Comparison of ENCODE assay signal across 9 mouse cellular contexts in genomic region chr7:45632499-45632898, GRCm38 (mm10). TPM values are rescaled to one million over a fixed set of nuclear protein-coding genes. Genes with fewer than 3 reads are reported as not detected.
A peak's percentile ranks its signal among the peaks of the same experiment; 100 is the strongest.
DNase-seq lines count a peak whose midpoint lies in the region; ATAC-seq and TF ChIP-seq lines count a peak whose summit lies in the region.
"Had no signal": no experiment of that assay in that cellular context is flagged by ENCODE, and none has a peak within 500 bp of the region (broad histone marks: within the 10 kb centered on the region; RNA-seq: fewer than 3 reads in every experiment).

No protein-coding gene starts in this region.

- 26% methylated on average over 35 of the region's 35 CpGs for WGBS in lung, adult 2 months
- WGBS in liver, embryonic 15.5 days (ENCODE audit: insufficient replicate concordance): 43% methylated on average over 35 of the region's 35 CpGs

- DNase-seq in lung, adult 18-20 months: peak; percentile 28 to 54
- DNase-seq in lung, adult 2 months: no peak
- DNase-seq in embryo, embryonic 10.5 days (ENCODE audit: low spot score): peak; percentile 59
- peak; percentile 70 for DNase-seq in heart, postnatal 4 days
- peak; percentile 82 for DNase-seq in testis, postnatal 10 days (ENCODE audit: low spot score)
- no peak for DNase-seq in layer of hippocampus, adult 9-11 months
- DNase-seq in thymus, postnatal 10 days (ENCODE audit: low spot score in 2 of 2): no peak

- TF ChIP-seq CTCF in lung, adult 2 months (IDR thresholded peaks at IDR 0.05; ENCODE audit: insufficient read depth, low read length): no peak

- no peak overlapping the region for H3K27ac ChIP-seq in liver, embryonic 15.5 days (replicated peaks)

- H3K4me2 ChIP-seq in liver, embryonic 15.5 days: peak overlapping the region; percentile 19

- H3K36me3 ChIP-seq in liver, embryonic 15.5 days (replicated peaks): no peaks in the 10 kb centered on the region

- H3K9me3 ChIP-seq in liver, embryonic 15.5 days (replicated peaks): no peaks in the 10 kb centered on the region

- no peak for TF ChIP-seq POLR2A in lung, adult 2 months (IDR thresholded peaks at IDR 0.05; ENCODE audit: borderline replicate concordance, extremely low read depth, low read depth, low read length)

- H3K4me3 ChIP-seq in lung, adult 2 months (replicated peaks; ENCODE audit: extremely low read depth, low read depth, low read length): no peak overlapping the region
- no peak overlapping the region for H3K4me3 ChIP-seq in liver, embryonic 15.5 days (replicated peaks)

- peaks cover 47% of the 10 kb centered on the region for H3K27me3 ChIP-seq in liver, embryonic 15.5 days

- H3K9ac ChIP-seq in liver, embryonic 15.5 days: no peak overlapping the region

- H3K4me1 ChIP-seq in lung, adult 2 months (ENCODE audit: control insufficient read depth, insufficient read depth, low read length): peaks cover 14% of the 10 kb centered on the region; the same call in 1 of the 2 replicates
- peaks cover 15% of the 10 kb centered on the region for H3K4me1 ChIP-seq in liver, embryonic 15.5 days (replicated peaks)

- ATAC-seq in liver, embryonic 15.5 days (ENCODE audit: insufficient read depth): no peak

RNA-seq across cellular contexts. Expression of gene Rasip1, which starts 5.2 kb away (rescaled TPM):
- polyA plus RNA-seq in lung, adult 2 months (2012; rRNA removed): 139 and 181 TPM in 2 replicates
- total RNA-seq in heart, postnatal 4 days (2021): 10 to 100 TPM; 50.0 to 50.5 TPM
- polyA plus RNA-seq in liver, embryonic 15.5 days (2015; fragmentation: Nextera tagmentation; extraction: Ambion mirVana): 2.8 and 3.8 TPM in 2 replicates

RNA-seq across cellular contexts. Expression of gene Mamstr, which starts 7.3 kb away (rescaled TPM):
- 8.6 and 13.2 TPM in 2 replicates for polyA plus RNA-seq in lung, adult 2 months (2012; rRNA removed)
- total RNA-seq in heart, postnatal 4 days (2021): 10 to 100 TPM in 1 of 2 experiments, 1 to 10 TPM in 1; 8.8 to 11.7 TPM
- polyA plus RNA-seq in liver, embryonic 15.5 days (2015; fragmentation: Nextera tagmentation; extraction: Ambion mirVana): 0.91 and 1.2 TPM in 2 replicates

RNA-seq across cellular contexts. Expression of gene Izumo1, which starts 10.9 kb away (rescaled TPM):
- 1.7 and 2.0 TPM in 2 replicates for polyA plus RNA-seq in lung, adult 2 months (2012; rRNA removed)
- under 1 TPM; 0.56 to 0.60 TPM for total RNA-seq in heart, postnatal 4 days (2021)
- polyA plus RNA-seq in liver, embryonic 15.5 days (2015; fragmentation: Nextera tagmentation; extraction: Ambion mirVana): 0.06 and 0.10 TPM in 2 replicates
- total RNA-seq: layer of hippocampus, postnatal 36 days had no signal

RNA-seq across cellular contexts. Expression of gene Fut1, which starts 15.4 kb away (rescaled TPM):
- 0.78 TPM in 1 of 2 replicates, not detected in the other for polyA plus RNA-seq in lung, adult 2 months (2012; rRNA removed)
- total RNA-seq in heart, postnatal 4 days (2021): not detected
- polyA plus RNA-seq in liver, embryonic 15.5 days (2015; fragmentation: Nextera tagmentation; extraction: Ambion mirVana): not detected in 2 replicates
- total RNA-seq: layer of hippocampus, postnatal 36 days had no signal

RNA-seq across cellular contexts. Expression of gene Fgf21, which starts 17.2 kb away (rescaled TPM):
- polyA plus RNA-seq in lung, adult 2 months (2012; rRNA removed): not detected in 2 replicates
- total RNA-seq in heart, postnatal 4 days (2021): not detected
- polyA plus RNA-seq in liver, embryonic 15.5 days (2015; fragmentation: Nextera tagmentation; extraction: Ambion mirVana): not detected in 2 replicates
- total RNA-seq: layer of hippocampus, postnatal 36 days had no signal

Comparison
In these comparisons a context has a peak if more than half of its experiments do, and no peak if none do; other contexts are left out.
1. DNase-seq: peak in lung, adult 18-20 months (2 of 2), embryo, embryonic 10.5 days (single experiment), heart, postnatal 4 days (single experiment) and testis, postnatal 10 days (single experiment); none in lung, adult 2 months (single experiment), layer of hippocampus, adult 9-11 months (single experiment) and thymus, postnatal 10 days (0 of 2).
2. RNA of gene Rasip1, which starts 5.2 kb away (polyA plus RNA-seq): 139 to 181 TPM in lung, adult 2 months; 2.8 to 3.8 TPM in liver, embryonic 15.5 days; every median in the first group is over 10 times any median in the second.